Mouse (Mus musculus): Measurements from ENCODE around the gene Gmpr2. TPM values are rescaled to one million over a fixed set of nuclear protein-coding genes. Genes with fewer than 3 reads are reported as not detected.

The Gmpr2 gene
- 10 to 100 TPM; 29.2 to 29.7 TPM for total RNA-seq (2021)
- long read RNA-seq, experiment 1, transcript Gmpr2-201 (10 exons, 1,993 nt) = major isoform, 22 of 40 reads
- long read RNA-seq, experiment 1, partial matches to known transcripts = 10 of 40 reads
- long read RNA-seq, experiment 1, other reads (novel, unspliced or antisense) = 6 of 40 reads
- long read RNA-seq, experiment 2, transcript Gmpr2-201 (10 exons, 1,993 nt) = major isoform, 28 of 46 reads
- long read RNA-seq, experiment 2, partial matches to known transcripts = 11 of 46 reads
- long read RNA-seq, experiment 2, other reads (novel, unspliced or antisense) = 7 of 46 reads

GRCm38 (mm10) chr14:55671833-55672740 is at the start of gene Gmpr2, which contains the start of gene Nedd8:
Gene Gmpr2, plus strand, starts transcription at chr14:55671941.
Gene Nedd8, minus strand, starts transcription at chr14:55672124.
- peak; percentile 46 to 80 for DNase-seq (ENCODE audit: low spot score in 2 of 2)

- no peak for DNase-seq (ENCODE audit: low spot score in 2 of 2)
Measured at GRCm38 (mm10) chr14:55628077-55628827, 43.5 kb upstream of the Gmpr2 start.

- no peak for DNase-seq (ENCODE audit: low spot score in 2 of 2)
Measured at GRCm38 (mm10) chr14:55629312-55629711, 42.4 kb upstream of the Gmpr2 start.

- DNase-seq (ENCODE audit: low spot score in 2 of 2) = peak in 1 of 2 experiments; percentile 18
Measured at GRCm38 (mm10) chr14:55634874-55635522, 36.7 kb upstream of the Gmpr2 start.

GRCm38 (mm10) chr14:55635523-55636007 is 36.2 kb upstream of the Gmpr2 start, which contains the start of gene Ipo4:
Gene Ipo4, minus strand, starts transcription at chr14:55635957.
- DNase-seq (ENCODE audit: low spot score in 2 of 2) = peak; percentile 62 to 80

GRCm38 (mm10) chr14:55637795-55638194 is 33.9 kb upstream of the Gmpr2 start, which contains the start of gene Gm49378:
Gene Gm49378, minus strand, starts transcription at chr14:55637895.
- DNase-seq (ENCODE audit: low spot score in 2 of 2) = no peak

GRCm38 (mm10) chr14:55640816-55641215 is 30.9 kb upstream of the Gmpr2 start:
- DNase-seq (ENCODE audit: low spot score in 2 of 2) = no peak

- DNase-seq (ENCODE audit: low spot score in 2 of 2) = no peak
Measured at GRCm38 (mm10) chr14:55641291-55641690, 30.4 kb upstream of the Gmpr2 start.

GRCm38 (mm10) chr14:55642679-55643059 is 29.1 kb upstream of the Gmpr2 start:
- DNase-seq (ENCODE audit: low spot score in 2 of 2) = no peak

- DNase-seq (ENCODE audit: low spot score in 2 of 2) = peak; percentile 73 to 83
Measured at GRCm38 (mm10) chr14:55643060-55643907, 28.5 kb upstream of the Gmpr2 start, which contains the start of gene Tm9sf1. Gene Tm9sf1, minus strand, starts transcription at chr14:55643806.

GRCm38 (mm10) chr14:55644261-55644888 is 27.4 kb upstream of the Gmpr2 start:
- no peak for DNase-seq (ENCODE audit: low spot score in 2 of 2)

GRCm38 (mm10) chr14:55649884-55650283 is 21.9 kb upstream of the Gmpr2 start, which contains the start of gene Tssk4:
Gene Tssk4, plus strand, starts transcription at chr14:55650184.
- DNase-seq (ENCODE audit: low spot score in 2 of 2) = no peak

- no peak for DNase-seq (ENCODE audit: low spot score in 2 of 2)
Measured at GRCm38 (mm10) chr14:55651528-55651927, 20.2 kb upstream of the Gmpr2 start.

GRCm38 (mm10) chr14:55656935-55657334 is 14.8 kb upstream of the Gmpr2 start:
- no peak for DNase-seq (ENCODE audit: low spot score in 2 of 2)

GRCm38 (mm10) chr14:55658011-55658410 is 13.7 kb upstream of the Gmpr2 start:
- DNase-seq (ENCODE audit: low spot score in 2 of 2) = no peak

GRCm38 (mm10) chr14:55659960-55660573 is 11.7 kb upstream of the Gmpr2 start, which contains the start of gene Mdp1:
Gene Mdp1, minus strand, starts transcription at chr14:55660508.
- DNase-seq (ENCODE audit: low spot score in 2 of 2) = peak; percentile 60 to 64

- no peak for DNase-seq (ENCODE audit: low spot score in 2 of 2)
Measured at GRCm38 (mm10) chr14:55660636-55661035, 11.1 kb upstream of the Gmpr2 start.

GRCm38 (mm10) chr14:55671486-55671832 is 282 bp upstream of the Gmpr2 start:
- no peak for DNase-seq (ENCODE audit: low spot score in 2 of 2)

- no peak for DNase-seq (ENCODE audit: low spot score in 2 of 2)
Measured at GRCm38 (mm10) chr14:55672741-55673060, 960 bp downstream of the Gmpr2 start.

Measured in adrenal gland, postnatal 4 days (tissue).